Mouse (Mus musculus) liver, adult 2 months (tissue): ENCODE results near the gene Cda.

Source experiments
- CTCF ChIP-seq: fragments of 200-500 bp; IDR thresholded peaks from 2 replicates; pipeline ENCODE4 v1.5.1; 2011; ENCODE audit warnings: low read depth, low read length, control low read depth
- POLR2A ChIP-seq: fragments of 200-500 bp; IDR thresholded peaks from 2 replicates; pipeline ENCODE4 v1.6.1; 2011; ENCODE audit warnings: low read length, control low read depth; ENCODE audit not compliant: insufficient read depth; ENCODE audit errors: extremely low read depth

DNA sequence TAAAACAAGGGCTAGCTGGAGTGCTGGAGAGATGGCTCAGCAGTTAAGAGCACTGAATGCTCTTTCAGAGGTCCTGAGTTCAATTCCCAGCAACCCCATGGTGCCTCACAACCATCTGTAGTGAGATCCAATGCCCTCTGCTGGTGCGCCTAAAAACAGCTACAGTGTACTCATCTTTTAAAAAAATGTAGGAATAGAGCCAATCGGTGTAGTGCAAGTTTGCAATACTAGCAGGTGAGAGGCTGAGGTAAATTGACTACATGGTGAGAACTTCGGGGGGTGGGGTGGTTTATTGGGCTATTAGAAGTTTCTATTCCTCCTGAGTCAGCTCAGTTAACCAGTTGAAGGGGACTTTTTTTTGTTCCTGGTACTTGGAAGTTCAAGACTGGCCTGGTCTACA, 7.3 kb upstream of the Cda start:
- TF ChIP-seq POLR2A: no peak
- TF ChIP-seq CTCF: no peak
